Mouse (Mus musculus): ENCODE measurements around the gene Frmd8.

GRCm38 (mm10) chr19:5828155-5828554, 46.9 kb downstream of the Frmd8 start:
- TF ChIP-seq POLR2A (IDR thresholded peaks at IDR 0.05; ENCODE audit: extremely low read depth, insufficient read depth, low read length), result 0 out of 2 replicates have a peak, but pooled peaks have one; percentile 18
- 0 out of 2 replicates have a peak, but pooled peaks have one; percentile 0 for TF ChIP-seq CTCF (IDR thresholded peaks at IDR 0.05; ENCODE audit: low read depth, low read length)

Data from liver, adult 2 months (tissue).